Mouse (Mus musculus) lung, embryonic 16.5 days (tissue): ENCODE results near the gene Larp4b. TPM values are rescaled to one million over a fixed set of nuclear protein-coding genes. Genes with fewer than 3 reads are reported as not detected.

Source experiments
- ATAC-seq: fragments of 200-750 bp; cut with Nextera tagmentation; 2 replicates; pipeline ENCODE4 v1.8.0; 2017; ENCODE audit warnings: low read depth, mild to moderate bottlenecking, moderate library complexity
- H3K27ac ChIP-seq: fragments of 300-500 bp; sonication (generic); 2 replicates; pipeline ENCODE4 v1.5.1; 2014; ENCODE audit warnings: mild to moderate bottlenecking, control low read depth, low read length
- H3K27me3 ChIP-seq: fragments of 300-500 bp; sonication (generic); 2 replicates; pipeline ENCODE4 v1.6.1; 2014; ENCODE audit warnings: low read depth, low read length, mixed read lengths; ENCODE audit not compliant: control insufficient read depth, insufficient read depth
- H3K36me3 ChIP-seq: fragments of 300-500 bp; sonication (generic); 2 replicates; pipeline ENCODE4 v1.6.1; 2014; ENCODE audit warnings: low read length; ENCODE audit not compliant: control insufficient read depth, insufficient read depth
- H3K4me1 ChIP-seq: fragments of 300-500 bp; sonication (generic); replicated peaks from 2 replicates; pipeline ENCODE4 v1.6.1; 2014; ENCODE audit warnings: low read length, mixed read lengths; ENCODE audit not compliant: control insufficient read depth, insufficient read depth
- H3K4me2 ChIP-seq: fragments of 300-500 bp; sonication (generic); 2 replicates; pipeline ENCODE4 v1.6.1; 2014; ENCODE audit warnings: low read depth, low read length, control low read depth
- H3K4me3 ChIP-seq: fragments of 300-500 bp; sonication (generic); 2 replicates; pipeline ENCODE4 v1.5.1; 2014; ENCODE audit warnings: mild to moderate bottlenecking, low read length, control low read depth
- H3K9ac ChIP-seq: fragments of 300-500 bp; sonication (generic); 2 replicates; pipeline ENCODE4 v1.6.1; 2014; ENCODE audit warnings: low read length, control low read depth
- H3K9me3 ChIP-seq: fragments of 300-500 bp; sonication (generic); 2 replicates; pipeline ENCODE4 v1.6.1; 2016; ENCODE audit warnings: low read length; ENCODE audit not compliant: control insufficient read depth
- WGBS: fragments of 180-500 bp; shearing (Covaris S2); extraction: QIAGEN DNeasy Blood & Tissue Kit; methylation state at CpG from one replicate; pipeline ENCODE4 v1.1.7; 2014; 5-methylcytosine and 5-hydroxymethylcytosine counted together
- polyA plus RNA-seq: library from polyadenylated mRNA; unstranded; fragments of >200 nt; fragmentation: Nextera tagmentation; extraction: Ambion mirVana; gene quantifications from 2 replicates; pipeline ENCODE4 v1.2.1, GENCODE M21; 2015

Gene Larp4b
- polyA plus RNA-seq, 1 experiment from 2014 or later = 31.6 TPM

DNA sequence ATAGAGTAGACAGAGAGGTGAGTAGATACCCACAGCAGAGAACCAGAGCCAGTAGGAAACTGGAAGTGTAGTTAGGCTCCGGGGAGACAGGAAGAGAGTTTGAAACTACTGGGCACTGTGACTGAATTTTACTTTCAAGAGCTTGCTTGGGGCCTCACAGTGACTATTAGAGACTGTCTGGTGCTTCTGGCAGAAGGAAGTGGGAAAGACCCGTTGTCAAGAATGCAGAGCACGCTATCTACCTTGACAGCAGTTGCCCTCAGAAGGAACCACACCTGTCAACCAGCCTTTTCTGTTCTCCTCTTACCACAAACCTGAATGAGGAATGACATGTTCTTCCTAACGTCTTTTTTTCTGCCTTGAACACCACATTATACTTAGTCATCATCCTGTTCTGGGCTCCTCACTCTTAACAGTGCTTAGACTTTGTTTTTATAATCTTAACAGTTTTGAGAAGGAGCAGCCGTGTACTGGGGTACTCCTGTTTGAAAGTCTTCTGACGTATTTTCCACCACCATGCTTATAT, 45.8 kb downstream of the Larp4b start:
- no peak overlapping the region for H3K27ac ChIP-seq
- no peaks in the 10 kb centered on the region for H3K4me1 ChIP-seq

DNA sequence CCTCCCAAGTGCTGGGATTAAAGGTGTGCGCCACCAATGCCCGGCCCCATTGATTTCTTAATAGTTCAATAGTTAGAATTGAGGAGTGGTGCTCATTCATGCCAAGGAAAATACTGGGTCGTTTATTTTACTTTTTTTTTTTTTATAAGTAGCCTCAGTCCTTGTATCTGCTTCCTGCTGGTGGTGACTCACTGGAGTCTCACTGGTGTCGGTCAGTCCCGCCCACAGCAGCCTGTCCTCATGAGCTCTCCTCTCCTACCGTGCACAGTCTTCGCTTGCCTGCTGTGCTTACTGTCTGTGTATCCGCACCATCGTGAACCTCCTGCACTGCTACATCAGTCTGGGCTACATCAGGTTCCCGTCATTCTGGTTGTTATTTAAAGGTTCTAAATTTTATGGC, 46.5 kb downstream of the Larp4b start:
- H3K4me1 ChIP-seq = no peaks in the 10 kb centered on the region
- WGBS = 77% methylated on average over 10 of the region's 10 CpGs
- H3K9ac ChIP-seq = no peak overlapping the region
- no peak overlapping the region for H3K27ac ChIP-seq
- H3K4me2 ChIP-seq = no peak overlapping the region
- 0 out of 2 replicates have a peak, but pooled peaks have one; percentile 31 for ATAC-seq
- peaks cover 39% of the 10 kb centered on the region for H3K36me3 ChIP-seq
- no peaks in the 10 kb centered on the region for H3K9me3 ChIP-seq
- no peaks in the 10 kb centered on the region for H3K27me3 ChIP-seq
- no peak overlapping the region for H3K4me3 ChIP-seq

More for the DNA sequence above, 45.8 kb downstream of the Larp4b start:
- Histone ChIP-seq H3K27me3 (no peaks in the 10 kb centered on the region), H3K4me3 (no peak overlapping the region), H3K4me2 (no peak overlapping the region), H3K9ac (no peak overlapping the region), H3K36me3 (peaks cover 38% of the 10 kb centered on the region), H3K9me3 (no peaks in the 10 kb centered on the region)
- WGBS = 65% methylated on average over 6 of the region's 6 CpGs
- ATAC-seq = no peak

DNA sequence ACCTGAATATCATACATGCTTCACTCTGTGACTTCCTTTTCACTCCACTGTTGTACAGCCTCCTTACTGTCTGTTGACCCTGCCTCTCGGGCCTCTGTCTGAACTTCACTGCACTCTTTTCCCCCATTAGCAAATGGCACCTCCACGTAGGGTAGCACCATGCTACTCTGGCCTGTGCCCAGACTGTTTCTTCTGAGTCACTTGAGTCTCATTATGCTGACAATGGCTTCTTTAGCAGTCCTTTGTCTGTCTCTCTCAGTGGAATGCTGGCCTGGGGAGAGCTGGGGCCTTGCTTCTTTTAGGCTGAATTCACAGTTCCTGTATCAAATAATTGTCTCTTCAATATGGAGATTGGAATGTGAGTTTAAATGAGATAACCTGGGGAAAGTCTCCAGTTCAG, 48.7 kb downstream of the Larp4b start:
- Histone ChIP-seq H3K4me1 (no peaks in the 10 kb centered on the region), H3K9me3 (no peaks in the 10 kb centered on the region), H3K9ac (no peak overlapping the region), H3K36me3 (peaks cover 43% of the 10 kb centered on the region), H3K27ac (no peak overlapping the region), H3K4me3 (no peak overlapping the region), H3K4me2 (no peak overlapping the region), H3K27me3 (no peaks in the 10 kb centered on the region)
- no peak for ATAC-seq
- WGBS = 75% methylated on average over 2 of the region's 2 CpGs

DNA sequence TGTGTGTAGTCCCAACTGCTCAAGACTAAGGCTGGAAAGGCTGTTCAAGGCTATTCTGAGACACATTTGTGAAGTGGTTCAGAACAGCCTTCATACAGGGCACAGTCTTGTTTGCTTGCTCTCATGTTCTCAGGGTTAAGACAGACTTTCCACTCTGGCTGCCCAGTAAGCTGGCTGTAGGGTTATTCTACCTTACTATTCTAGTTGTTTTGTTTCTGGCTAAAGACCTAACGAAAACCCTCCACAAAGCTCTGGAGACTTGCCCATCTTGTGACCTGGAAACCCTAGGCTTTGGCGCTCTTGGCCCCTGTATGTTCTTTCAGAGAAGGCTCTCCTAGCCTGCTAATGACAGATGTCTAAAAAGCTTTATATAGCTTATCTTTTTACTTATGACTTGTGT, 55.1 kb downstream of the Larp4b start:
- Histone ChIP-seq H3K36me3 (peaks cover 22% of the 10 kb centered on the region), H3K9me3 (no peaks in the 10 kb centered on the region), H3K27me3 (no peaks in the 10 kb centered on the region), H3K4me3 (no peak overlapping the region), H3K9ac (no peak overlapping the region), H3K4me2 (no peak overlapping the region), H3K27ac (no peak overlapping the region), H3K4me1 (no peaks in the 10 kb centered on the region)
- no peak for ATAC-seq
- WGBS = 83% methylated on average over 2 of the region's 2 CpGs

DNA sequence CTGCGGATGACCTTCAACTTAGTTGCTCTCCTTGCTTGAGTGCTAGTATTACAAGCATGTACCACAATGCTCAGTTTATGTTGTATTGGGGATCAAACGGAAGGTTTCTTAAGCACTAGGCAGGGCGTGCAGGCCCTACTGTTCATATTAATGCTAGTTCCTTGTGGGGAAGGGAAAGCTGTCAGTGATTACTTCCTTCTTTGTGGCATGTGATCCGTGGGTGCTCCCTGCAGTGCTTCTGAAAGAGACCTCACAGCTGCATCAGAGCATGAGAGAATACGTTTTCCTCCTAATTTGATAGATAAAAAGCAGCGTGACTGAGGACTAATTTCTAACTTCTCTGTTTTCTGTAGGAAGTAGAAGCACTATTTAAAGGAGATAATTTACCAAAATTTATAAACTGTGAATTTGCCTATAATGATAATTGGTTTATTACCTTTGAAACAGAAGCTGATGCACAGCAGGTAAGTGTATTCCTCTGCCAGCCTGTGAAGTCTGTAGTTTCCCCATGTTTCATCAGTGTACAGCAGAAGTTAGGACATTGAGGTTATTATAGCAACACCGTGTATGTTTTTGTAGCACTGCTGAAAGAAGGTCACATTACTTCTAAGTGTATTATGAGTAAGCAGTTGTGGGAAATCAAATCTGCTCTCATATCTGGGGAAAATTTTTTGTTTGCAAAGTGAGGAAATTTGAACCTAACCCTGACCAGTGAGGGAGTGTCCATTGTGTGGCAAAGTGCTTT, 56.0 kb downstream of the Larp4b start:
- H3K27ac ChIP-seq = no peak overlapping the region
- H3K36me3 ChIP-seq = peaks cover 18% of the 10 kb centered on the region
- H3K9me3 ChIP-seq = no peaks in the 10 kb centered on the region
- ATAC-seq = no peak
- H3K4me1 ChIP-seq = no peaks in the 10 kb centered on the region
- H3K4me2 ChIP-seq = no peak overlapping the region
- no peaks in the 10 kb centered on the region for H3K27me3 ChIP-seq
- WGBS = 75% methylated on average over 7 of the region's 7 CpGs
- no peak overlapping the region for H3K4me3 ChIP-seq
- no peak overlapping the region for H3K9ac ChIP-seq

DNA sequence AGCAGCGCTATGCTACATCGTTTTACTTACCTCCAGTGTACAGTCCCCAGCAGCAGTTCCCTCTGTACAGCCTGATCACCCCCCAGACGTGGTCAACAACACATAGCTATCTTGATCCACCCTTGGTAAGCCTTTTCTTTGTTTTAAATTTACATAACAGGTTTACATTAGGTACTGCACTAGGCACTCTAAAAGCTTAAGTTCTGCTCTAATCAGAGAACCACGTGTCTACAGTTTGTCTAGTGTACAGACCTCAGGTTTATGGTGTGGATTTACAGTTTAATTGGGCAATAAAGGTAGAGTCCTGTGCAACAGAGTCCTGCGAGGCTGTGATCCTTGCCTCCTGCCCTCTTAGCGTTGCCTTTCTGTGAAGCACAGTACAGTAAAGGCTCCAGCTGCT, 57.4 kb downstream of the Larp4b start:
- no peak overlapping the region for H3K4me2 ChIP-seq
- no peaks in the 10 kb centered on the region for H3K4me1 ChIP-seq
- H3K9me3 ChIP-seq = no peaks in the 10 kb centered on the region
- WGBS = 91% methylated on average over 6 of the region's 6 CpGs
- no peak overlapping the region for H3K4me3 ChIP-seq
- no peaks in the 10 kb centered on the region for H3K27me3 ChIP-seq
- ATAC-seq = no peak
- H3K9ac ChIP-seq = no peak overlapping the region
- peaks cover 25% of the 10 kb centered on the region for H3K36me3 ChIP-seq
- H3K27ac ChIP-seq = no peak overlapping the region

DNA sequence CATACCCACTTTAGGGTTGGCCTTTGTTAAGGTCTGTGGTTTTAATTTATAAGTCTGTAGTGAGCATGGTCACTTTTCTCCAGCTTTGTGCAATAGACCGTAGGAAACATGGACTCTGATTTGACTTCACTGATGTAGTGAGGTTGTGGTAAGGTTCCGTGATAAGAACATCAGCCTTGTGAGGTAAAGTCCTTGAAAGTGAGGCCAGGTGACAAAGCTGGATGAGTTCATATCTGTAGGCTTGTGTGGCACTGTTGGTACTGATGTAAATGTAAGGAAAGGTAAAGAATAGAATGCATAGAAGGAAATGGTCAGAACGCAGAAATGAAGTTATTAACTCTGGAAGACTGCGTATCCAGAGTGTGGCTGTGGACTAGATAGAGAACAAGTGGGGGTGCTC, 57.9 kb downstream of the Larp4b start:
- WGBS = 92% methylated on average over 4 of the region's 4 CpGs
- peaks cover 26% of the 10 kb centered on the region for H3K36me3 ChIP-seq
- no peak overlapping the region for H3K4me2 ChIP-seq

DNA sequence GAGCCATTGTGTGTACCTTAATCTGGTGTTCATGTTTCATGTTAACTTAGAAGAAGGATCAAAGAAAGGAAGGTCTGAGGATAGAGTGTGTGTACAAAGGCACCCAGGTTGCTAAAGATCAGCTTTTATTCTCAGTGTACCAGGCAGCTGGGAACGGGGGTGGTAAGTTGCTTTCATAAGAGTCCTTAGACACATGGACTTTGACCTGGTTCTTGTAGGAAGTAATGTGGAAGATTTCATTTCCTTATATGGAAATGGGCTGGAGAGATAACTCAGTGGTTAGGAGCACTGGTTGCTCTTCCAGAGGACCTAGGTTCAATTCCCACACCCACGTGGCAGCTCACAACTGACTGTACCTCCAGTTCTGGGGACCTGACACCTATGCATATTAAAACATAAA, 58.6 kb downstream of the Larp4b start:
- Histone ChIP-seq H3K4me1 (no peaks in the 10 kb centered on the region), H3K9me3 (no peaks in the 10 kb centered on the region), H3K36me3 (peaks cover 22% of the 10 kb centered on the region), H3K4me3 (no peak overlapping the region), H3K27ac (no peak overlapping the region), H3K9ac (no peak overlapping the region), H3K27me3 (no peaks in the 10 kb centered on the region), H3K4me2 (no peak overlapping the region)
- ATAC-seq = no peak
- 75% methylated on average over 2 of the region's 2 CpGs for WGBS

More for the DNA sequence above, 57.9 kb downstream of the Larp4b start:
- H3K4me1 ChIP-seq = no peaks in the 10 kb centered on the region
- H3K9me3 ChIP-seq = no peaks in the 10 kb centered on the region
- ATAC-seq = no peak
- no peaks in the 10 kb centered on the region for H3K27me3 ChIP-seq
- H3K4me3 ChIP-seq = no peak overlapping the region
- no peak overlapping the region for H3K9ac ChIP-seq
- H3K27ac ChIP-seq = no peak overlapping the region

DNA sequence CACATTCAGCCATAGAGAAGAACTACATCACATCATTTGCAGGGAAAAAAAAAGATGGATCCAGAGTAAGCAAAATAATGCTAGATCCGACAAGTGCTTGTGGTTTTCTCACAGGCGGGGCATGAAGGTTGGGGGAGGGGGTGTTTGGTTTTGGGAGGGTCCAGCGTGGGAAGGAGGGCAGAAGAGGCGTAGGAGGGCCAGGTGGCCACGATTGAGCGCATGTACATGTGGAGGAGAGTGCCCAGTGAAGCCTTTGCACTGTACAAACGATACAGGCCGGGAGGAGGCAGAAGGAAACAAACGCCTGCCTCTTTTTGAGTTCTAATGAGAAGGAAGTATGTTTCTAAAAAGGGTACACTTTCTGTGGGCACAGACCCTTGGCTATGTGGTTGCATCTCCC, 60.1 kb downstream of the Larp4b start:
- Histone ChIP-seq H3K4me3 (no peak overlapping the region), H3K27me3 (no peaks in the 10 kb centered on the region), H3K36me3 (peaks cover 28% of the 10 kb centered on the region), H3K9ac (no peak overlapping the region), H3K4me1 (no peaks in the 10 kb centered on the region), H3K9me3 (no peaks in the 10 kb centered on the region), H3K4me2 (no peak overlapping the region), H3K27ac (no peak overlapping the region)
- 69% methylated on average over 9 of the region's 9 CpGs for WGBS
- ATAC-seq = no peak
